Mouse (Mus musculus) CH12.LX (cell line): ENCODE measurements around the gene Itprip.

Experiments used
- ETS1 ChIP-seq: conservative IDR thresholded peaks from 2 replicates; pipeline ENCODE4 v1.6.1; 2012; ENCODE audit warnings: low read depth, mild to moderate bottlenecking, inconsistent platforms, low read length, improper control_type of control experiment, moderate library complexity
- PAX5 ChIP-seq: IDR thresholded peaks from 2 replicates; pipeline ENCODE4 v1.6.1; 2012; ENCODE audit warnings: low read length, inconsistent platforms, mixed read lengths

DNA sequence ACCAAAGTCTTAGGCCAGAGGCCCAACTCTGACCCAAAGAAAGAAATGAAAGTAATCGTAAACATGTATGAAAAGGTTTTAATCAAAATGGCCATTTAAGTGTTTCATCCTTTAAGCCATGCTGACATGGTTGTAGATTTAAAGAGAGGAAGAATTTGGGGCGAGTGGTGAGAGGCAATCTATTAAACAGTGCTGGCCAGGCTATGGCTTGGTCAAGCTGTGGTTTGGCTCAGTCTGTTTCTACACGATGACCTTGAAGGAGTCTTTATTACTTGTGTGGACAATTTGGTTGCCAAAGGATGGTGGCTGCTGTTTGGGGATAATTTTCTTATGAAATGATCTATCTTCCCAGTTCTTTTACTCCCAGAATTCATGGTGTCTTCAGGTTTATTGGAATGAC is 66.0 kb downstream of the Itprip start:
- TF ChIP-seq PAX5 (no peak), ETS1 (no peak)
